Mouse (Mus musculus): ENCODE measurements around the gene Casp2. TPM values are rescaled to one million over a fixed set of nuclear protein-coding genes. Genes with fewer than 3 reads are reported as not detected.

Gene Casp2
- total RNA-seq, 2 experiments from 2014 or later, result 68.3 to 76.1 TPM

- peak; percentile 37; the same call in 1 of the 2 replicates for ATAC-seq (replicated peaks; ENCODE audit: low FRiP score, low TSS enrichment, poor library complexity, severe bottlenecking)
Observed at GRCm38 (mm10) chr6:42265391-42266330, 876 bp downstream of the Casp2 start.

- no peak for ATAC-seq (replicated peaks; ENCODE audit: low FRiP score, low TSS enrichment, poor library complexity, severe bottlenecking)
Observed at GRCm38 (mm10) chr6:42270817-42271216, 6.0 kb downstream of the Casp2 start.

- no peak for ATAC-seq (replicated peaks; ENCODE audit: low FRiP score, low TSS enrichment, poor library complexity, severe bottlenecking)
Observed at GRCm38 (mm10) chr6:42276151-42276550, 11.4 kb downstream of the Casp2 start.

GRCm38 (mm10) chr6:42282865-42283528, 18.2 kb downstream of the Casp2 start:
- no peak for ATAC-seq (replicated peaks; ENCODE audit: low FRiP score, low TSS enrichment, poor library complexity, severe bottlenecking)

- ATAC-seq (replicated peaks; ENCODE audit: low FRiP score, low TSS enrichment, poor library complexity, severe bottlenecking), result no peak
Observed at GRCm38 (mm10) chr6:42286448-42286847, 21.7 kb downstream of the Casp2 start, which contains the start of gene Clcn1. TSS of gene Clcn1 (plus strand) at chr6:42286685.

GRCm38 (mm10) chr6:42287562-42287961, 22.8 kb downstream of the Casp2 start:
- no peak for ATAC-seq (replicated peaks; ENCODE audit: low FRiP score, low TSS enrichment, poor library complexity, severe bottlenecking)

- ATAC-seq (replicated peaks; ENCODE audit: low FRiP score, low TSS enrichment, poor library complexity, severe bottlenecking), result no peak
Observed at GRCm38 (mm10) chr6:42293327-42293726, 28.5 kb downstream of the Casp2 start.

- no peak for ATAC-seq (replicated peaks; ENCODE audit: low FRiP score, low TSS enrichment, poor library complexity, severe bottlenecking)
Observed at GRCm38 (mm10) chr6:42295549-42296094, 30.8 kb downstream of the Casp2 start.

GRCm38 (mm10) chr6:42299362-42299761, 34.6 kb downstream of the Casp2 start:
- ATAC-seq (replicated peaks; ENCODE audit: low FRiP score, low TSS enrichment, poor library complexity, severe bottlenecking), result 0 out of 2 replicates have a peak, but pooled peaks have one; percentile 26

- peak; percentile 62; the same call in 1 of the 2 replicates for ATAC-seq (replicated peaks; ENCODE audit: low FRiP score, low TSS enrichment, poor library complexity, severe bottlenecking)
Observed at GRCm38 (mm10) chr6:42309816-42310378, 45.1 kb downstream of the Casp2 start.

GRCm38 (mm10) chr6:42310427-42311053, 45.8 kb downstream of the Casp2 start:
- ATAC-seq (replicated peaks; ENCODE audit: low FRiP score, low TSS enrichment, poor library complexity, severe bottlenecking), result no peak

GRCm38 (mm10) chr6:42318293-42318692, 53.5 kb downstream of the Casp2 start:
- ATAC-seq (replicated peaks; ENCODE audit: low FRiP score, low TSS enrichment, poor library complexity, severe bottlenecking), result no peak

- no peak for ATAC-seq (replicated peaks; ENCODE audit: low FRiP score, low TSS enrichment, poor library complexity, severe bottlenecking)
Observed at GRCm38 (mm10) chr6:42323371-42324066, 58.7 kb downstream of the Casp2 start.

- ATAC-seq (replicated peaks; ENCODE audit: low FRiP score, low TSS enrichment, poor library complexity, severe bottlenecking), result no peak
Observed at GRCm38 (mm10) chr6:42324067-42324481, 59.3 kb downstream of the Casp2 start.

GRCm38 (mm10) chr6:42324482-42325267, 59.9 kb downstream of the Casp2 start, which contains the start of gene Fam131b:
TSS of gene Fam131b (minus strand) at chr6:42324643.
- no peak for ATAC-seq (replicated peaks; ENCODE audit: low FRiP score, low TSS enrichment, poor library complexity, severe bottlenecking)

GRCm38 (mm10) chr6:42325268-42325609, 60.5 kb downstream of the Casp2 start:
- peak; percentile 63 for ATAC-seq (replicated peaks; ENCODE audit: low FRiP score, low TSS enrichment, poor library complexity, severe bottlenecking)

GRCm38 (mm10) chr6:42326509-42326908, 61.7 kb downstream of the Casp2 start:
- ATAC-seq (replicated peaks; ENCODE audit: low FRiP score, low TSS enrichment, poor library complexity, severe bottlenecking), result peak; percentile 66; the same call in 1 of the 2 replicates

GRCm38 (mm10) chr6:42328757-42329156, 64.0 kb downstream of the Casp2 start:
- peak; percentile 75 for ATAC-seq (replicated peaks; ENCODE audit: low FRiP score, low TSS enrichment, poor library complexity, severe bottlenecking)
